Mouse (Mus musculus) heart, embryonic 15.5 days (tissue): ENCODE results near the gene Gpr84. TPM values are rescaled to one million over a fixed set of nuclear protein-coding genes. Genes with fewer than 3 reads are reported as not detected.
A peak's percentile ranks its signal among the peaks of the same experiment; 100 is the strongest.

Source experiments
- ATAC-seq: fragments of 200-750 bp; cut with Nextera tagmentation; replicated peaks from 2 replicates; pipeline ENCODE4 v1.8.0; 2017; ENCODE audit warnings: low read depth, moderate TSS enrichment; ENCODE audit not compliant: insufficient number of reproducible peaks, insufficient read depth, low FRiP score
- H3K27ac ChIP-seq: fragments of 300-500 bp; sonication (generic); 2 replicates; pipeline ENCODE4 v1.5.1; 2015; ENCODE audit warnings: mild to moderate bottlenecking, inconsistent platforms
- H3K27me3 ChIP-seq: fragments of 300-500 bp; sonication (generic); 2 replicates; pipeline ENCODE4 v1.6.1; 2015; ENCODE audit warnings: inconsistent platforms
- H3K36me3 ChIP-seq: fragments of 300-500 bp; sonication (generic); 2 replicates; pipeline ENCODE4 v1.6.1; 2015; ENCODE audit warnings: mild to moderate bottlenecking, inconsistent platforms
- H3K4me1 ChIP-seq: fragments of 300-500 bp; sonication (generic); replicated peaks from 2 replicates; pipeline ENCODE4 v1.6.1; 2015; ENCODE audit warnings: inconsistent platforms
- H3K4me2 ChIP-seq: fragments of 300-500 bp; sonication (generic); 2 replicates; pipeline ENCODE4 v1.6.1; 2015; ENCODE audit warnings: inconsistent platforms, mild to moderate bottlenecking, moderate library complexity
- H3K4me3 ChIP-seq: fragments of 300-500 bp; sonication (generic); 2 replicates; pipeline ENCODE4 v1.5.1; 2015; ENCODE audit warnings: mild to moderate bottlenecking, inconsistent platforms
- H3K9ac ChIP-seq: fragments of 300-500 bp; sonication (generic); 2 replicates; pipeline ENCODE4 v1.6.1; 2015; ENCODE audit warnings: mild to moderate bottlenecking, inconsistent platforms
- H3K9me3 ChIP-seq: fragments of 300-500 bp; sonication (generic); replicated peaks from 2 replicates; pipeline ENCODE4 v1.6.1; 2016; ENCODE audit warnings: inconsistent platforms
- WGBS: fragments of 180-500 bp; shearing (Covaris S2); methylation state at CpG from one replicate; pipeline ENCODE4 v1.1.7; 2015; ENCODE audit warnings: mixed read lengths; 5-methylcytosine and 5-hydroxymethylcytosine counted together
- polyA plus RNA-seq: library from polyadenylated mRNA; unstranded; fragments of >200 nt; fragmentation: Nextera tagmentation; extraction: Ambion mirVana; gene quantifications from 2 replicates; pipeline ENCODE4 v1.2.1, GENCODE M21; 2015

Gpr84 gene
- polyA plus RNA-seq, 1 experiment from 2014 or later = 0.11 TPM

- peak; percentile 95 for ATAC-seq
- Histone ChIP-seq H3K9me3 (no peaks in the 10 kb centered on the region), H3K27me3 (peaks cover 5% of the 10 kb centered on the region; the same call in 1 of the 2 replicates), H3K36me3 (no peaks in the 10 kb centered on the region), H3K27ac (peak overlapping the region; percentile 86), H3K4me2 (peak overlapping the region; percentile 79), H3K9ac (peak overlapping the region; percentile 63), H3K4me1 (peaks cover 64% of the 10 kb centered on the region), H3K4me3 (peak overlapping the region; percentile 54)
- under 1% methylated on average over 71 of the region's 71 CpGs for WGBS
Observed at GRCm38 (mm10) chr15:103305070-103305678, 5.2 kb downstream of the Gpr84 start.

GRCm38 (mm10) chr15:103304616-103304969 is 5.8 kb downstream of the Gpr84 start:
- Histone ChIP-seq H3K9ac (peak overlapping the region; percentile 63), H3K9me3 (no peaks in the 10 kb centered on the region), H3K27ac (peak overlapping the region; percentile 76), H3K27me3 (peaks cover 5% of the 10 kb centered on the region; the same call in 1 of the 2 replicates), H3K4me3 (peak overlapping the region; percentile 54), H3K4me1 (peaks cover 70% of the 10 kb centered on the region), H3K36me3 (0 out of 2 replicates have a peak, but pooled peaks cover 1% of the 10 kb centered on the region), H3K4me2 (peak overlapping the region; percentile 79)
- under 1% methylated on average over 9 of the region's 9 CpGs for whole genome bisulfite sequencing
- ATAC-seq = no peak

- Histone ChIP-seq H3K9ac (peak overlapping the region; percentile 63), H3K27me3 (peaks cover 2% of the 10 kb centered on the region; the same call in 1 of the 2 replicates), H3K4me1 (peaks cover 74% of the 10 kb centered on the region), H3K4me3 (peak overlapping the region; percentile 54), H3K4me2 (peak overlapping the region; percentile 79), H3K9me3 (no peaks in the 10 kb centered on the region), H3K27ac (peak overlapping the region; percentile 76), H3K36me3 (peaks cover 6% of the 10 kb centered on the region; the same call in 1 of the 2 replicates)
- ATAC-seq = no peak
- 17% methylated on average over 8 of the region's 8 CpGs for WGBS
Observed at GRCm38 (mm10) chr15:103303916-103304615, 6.3 kb downstream of the Gpr84 start.

GRCm38 (mm10) chr15:103302341-103303021 is 7.9 kb downstream of the Gpr84 start:
- no peak for ATAC-seq
- Histone ChIP-seq H3K9me3 (no peaks in the 10 kb centered on the region), H3K9ac (no peak overlapping the region), H3K27ac (peak overlapping the region; percentile 54), H3K4me2 (no peak overlapping the region), H3K4me3 (no peak overlapping the region), H3K36me3 (peaks cover 22% of the 10 kb centered on the region; the same call in 1 of the 2 replicates), H3K4me1 (peaks cover 67% of the 10 kb centered on the region), H3K27me3 (no peaks in the 10 kb centered on the region)
- WGBS = 49% methylated on average over 6 of the region's 6 CpGs

GRCm38 (mm10) chr15:103301547-103302340 is 8.7 kb downstream of the Gpr84 start:
- peaks cover 61% of the 10 kb centered on the region for H3K4me1 ChIP-seq
- no peak overlapping the region for H3K4me2 ChIP-seq
- ATAC-seq = no peak
- H3K27ac ChIP-seq = peak overlapping the region; percentile 54
- no peaks in the 10 kb centered on the region for H3K9me3 ChIP-seq
- no peaks in the 10 kb centered on the region for H3K27me3 ChIP-seq
- 39% methylated on average over 5 of the region's 5 CpGs for WGBS
- H3K4me3 ChIP-seq = no peak overlapping the region
- peaks cover 29% of the 10 kb centered on the region; the same call in 1 of the 2 replicates for H3K36me3 ChIP-seq
- H3K9ac ChIP-seq = no peak overlapping the region

GRCm38 (mm10) chr15:103301046-103301445 is 9.4 kb downstream of the Gpr84 start:
- ATAC-seq = no peak
- H3K27ac ChIP-seq = peak overlapping the region; percentile 56
- H3K9me3 ChIP-seq = no peaks in the 10 kb centered on the region
- no peak overlapping the region for H3K9ac ChIP-seq
- H3K4me1 ChIP-seq = peaks cover 57% of the 10 kb centered on the region
- 55% methylated on average over 2 of the region's 2 CpGs for WGBS
- H3K4me2 ChIP-seq = no peak overlapping the region
- H3K36me3 ChIP-seq = peaks cover 36% of the 10 kb centered on the region; the same call in 1 of the 2 replicates
- no peaks in the 10 kb centered on the region for H3K27me3 ChIP-seq
- no peak overlapping the region for H3K4me3 ChIP-seq

- peaks cover 53% of the 10 kb centered on the region for H3K4me1 ChIP-seq
- no peaks in the 10 kb centered on the region for H3K27me3 ChIP-seq
- 0 out of 2 replicates have a peak overlapping the region, but pooled peaks have one; percentile 36 for H3K9ac ChIP-seq
- WGBS = 25% methylated on average over 2 of the region's 2 CpGs
- ATAC-seq = no peak
- peak overlapping the region; percentile 56 for H3K27ac ChIP-seq
- no peaks in the 10 kb centered on the region for H3K9me3 ChIP-seq
- H3K4me3 ChIP-seq = peak overlapping the region; percentile 30
- peak overlapping the region; percentile 56 for H3K4me2 ChIP-seq
- peaks cover 36% of the 10 kb centered on the region; the same call in 1 of the 2 replicates for H3K36me3 ChIP-seq
Observed at GRCm38 (mm10) chr15:103300560-103300959, 9.9 kb downstream of the Gpr84 start.

GRCm38 (mm10) chr15:103300067-103300471 is 10.3 kb downstream of the Gpr84 start:
- peaks cover 52% of the 10 kb centered on the region for H3K4me1 ChIP-seq
- peaks cover 36% of the 10 kb centered on the region; the same call in 1 of the 2 replicates for H3K36me3 ChIP-seq
- H3K27ac ChIP-seq = peak overlapping the region; percentile 56
- H3K9me3 ChIP-seq = no peaks in the 10 kb centered on the region
- peak overlapping the region; percentile 30 for H3K4me3 ChIP-seq
- H3K9ac ChIP-seq = peak overlapping the region; percentile 36; the same call in 1 of the 2 replicates
- 21% methylated on average over 18 of the region's 18 CpGs for WGBS
- H3K4me2 ChIP-seq = peak overlapping the region; percentile 56
- no peak for ATAC-seq
- H3K27me3 ChIP-seq = no peaks in the 10 kb centered on the region

GRCm38 (mm10) chr15:103299644-103300043 is 10.8 kb downstream of the Gpr84 start:
- Histone ChIP-seq H3K9ac (0 out of 2 replicates have a peak overlapping the region, but pooled peaks have one; percentile 36), H3K36me3 (peaks cover 37% of the 10 kb centered on the region; the same call in 1 of the 2 replicates), H3K4me1 (peaks cover 51% of the 10 kb centered on the region), H3K9me3 (no peaks in the 10 kb centered on the region), H3K27me3 (no peaks in the 10 kb centered on the region), H3K4me2 (peak overlapping the region; percentile 56), H3K27ac (peak overlapping the region; percentile 56), H3K4me3 (peak overlapping the region; percentile 30; the same call in 1 of the 2 replicates)
- no peak for ATAC-seq
- WGBS = 58% methylated on average over 8 of the region's 8 CpGs

- no peak overlapping the region for H3K4me2 ChIP-seq
- peaks cover 45% of the 10 kb centered on the region for H3K4me1 ChIP-seq
- WGBS = 74% methylated on average over 5 of the region's 5 CpGs
- H3K36me3 ChIP-seq = peaks cover 40% of the 10 kb centered on the region; the same call in 1 of the 2 replicates
- H3K27ac ChIP-seq = peak overlapping the region; percentile 56
- H3K9me3 ChIP-seq = no peaks in the 10 kb centered on the region
- no peak overlapping the region for H3K9ac ChIP-seq
- no peak overlapping the region for H3K4me3 ChIP-seq
- H3K27me3 ChIP-seq = no peaks in the 10 kb centered on the region
- ATAC-seq = no peak
Observed at GRCm38 (mm10) chr15:103298861-103299616, 11.4 kb downstream of the Gpr84 start.
